Mouse (Mus musculus) heart, adult 2 months (tissue): ENCODE data around the gene Hif3a.
A peak's percentile ranks its signal among the peaks of the same experiment; 100 is the strongest.

Experiments
- CTCF ChIP-seq: fragments of 200-600 bp; IDR thresholded peaks from 2 replicates; pipeline ENCODE4 v1.8.1; 2022; ENCODE audit warnings: antibody characterized with exemption, mild to moderate bottlenecking, moderate library complexity
- POLR2A ChIP-seq: fragments of 200-500 bp; IDR thresholded peaks from 2 replicates; pipeline ENCODE4 v1.6.1; 2011; ENCODE audit warnings: mild to moderate bottlenecking, low read depth, low read length, control low read depth; ENCODE audit not compliant: insufficient read depth

- TF ChIP-seq CTCF (peak; percentile 98), POLR2A (no peak)
These were observed 11.8 kb upstream of the Hif3a start, which contains the start of gene Psg16 for GRCm38 (mm10) chr7:17073904-17074615.
